Mouse (Mus musculus): ENCODE measurements around the gene Pinlyp. TPM values are rescaled to one million over a fixed set of nuclear protein-coding genes. Genes with fewer than 3 reads are reported as not detected.

The Pinlyp gene
- not detected in 2 replicates for total RNA-seq (2017)

GRCm38 (mm10) chr7:24546068-24546614 is at the start of gene Pinlyp, which contains the start of gene Xrcc1:
Gene Pinlyp (minus strand): TSS chr7:24546118.
Gene Xrcc1 (plus strand): TSS chr7:24546289.
- ATAC-seq (ENCODE audit: extremely low read depth, insufficient number of reproducible peaks, low FRiP score, poor library complexity, severe bottlenecking), result no peak

GRCm38 (mm10) chr7:24595464-24595863 is 49.5 kb upstream of the Pinlyp start:
- ATAC-seq (ENCODE audit: extremely low read depth, insufficient number of reproducible peaks, low FRiP score, poor library complexity, severe bottlenecking), result peak; percentile 27; the same call in 1 of the 2 replicates

DNA sequence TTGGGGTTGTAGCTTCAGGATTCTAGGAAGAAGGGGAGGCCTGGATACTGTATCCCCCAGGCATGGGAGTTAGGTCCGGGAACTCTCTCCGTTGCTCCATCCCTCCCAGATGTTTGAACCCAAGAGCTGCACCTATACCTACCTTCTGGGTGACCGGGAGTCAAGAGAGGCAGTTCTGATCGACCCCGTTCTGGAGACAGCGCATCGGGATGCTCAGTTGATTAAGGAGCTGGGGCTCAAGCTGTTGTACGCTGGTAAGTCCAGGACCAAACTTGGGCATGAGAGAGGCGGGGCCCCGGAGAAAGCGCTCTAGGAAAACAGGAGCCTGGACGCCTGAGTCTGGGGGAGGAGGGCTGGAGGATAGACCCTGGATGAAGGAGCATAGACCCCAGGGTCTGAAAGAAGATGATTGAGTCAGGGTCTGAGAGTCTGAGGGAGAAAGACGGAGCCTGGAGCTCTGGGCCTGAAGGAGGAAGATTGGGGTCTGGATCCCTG is 48.4 kb upstream of the Pinlyp start:
- no peak for ATAC-seq (ENCODE audit: extremely low read depth, insufficient number of reproducible peaks, low FRiP score, poor library complexity, severe bottlenecking)

GRCm38 (mm10) chr7:24593621-24594308 is 47.8 kb upstream of the Pinlyp start:
- ATAC-seq (ENCODE audit: extremely low read depth, insufficient number of reproducible peaks, low FRiP score, poor library complexity, severe bottlenecking), result peak; percentile 73

DNA sequence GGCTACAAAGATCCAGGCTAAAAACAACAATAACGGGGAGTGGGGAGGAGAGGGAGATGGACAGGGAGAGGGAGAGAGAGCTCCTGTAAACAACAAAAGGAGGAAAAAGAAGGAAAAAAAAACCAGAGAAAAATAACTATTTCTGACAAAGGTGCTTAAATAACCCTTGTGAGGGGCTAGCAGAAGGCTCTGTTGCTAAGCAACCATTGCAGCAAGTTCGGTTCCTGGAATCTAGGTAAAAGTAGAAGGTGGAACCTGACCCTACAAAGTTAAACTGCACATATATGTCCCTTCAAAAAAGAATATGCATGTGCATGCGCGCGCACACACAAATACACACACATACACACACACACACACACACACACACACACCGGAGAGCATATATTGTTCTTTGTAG is 46.9 kb upstream of the Pinlyp start:
- ATAC-seq (ENCODE audit: extremely low read depth, insufficient number of reproducible peaks, low FRiP score, poor library complexity, severe bottlenecking), result no peak

DNA sequence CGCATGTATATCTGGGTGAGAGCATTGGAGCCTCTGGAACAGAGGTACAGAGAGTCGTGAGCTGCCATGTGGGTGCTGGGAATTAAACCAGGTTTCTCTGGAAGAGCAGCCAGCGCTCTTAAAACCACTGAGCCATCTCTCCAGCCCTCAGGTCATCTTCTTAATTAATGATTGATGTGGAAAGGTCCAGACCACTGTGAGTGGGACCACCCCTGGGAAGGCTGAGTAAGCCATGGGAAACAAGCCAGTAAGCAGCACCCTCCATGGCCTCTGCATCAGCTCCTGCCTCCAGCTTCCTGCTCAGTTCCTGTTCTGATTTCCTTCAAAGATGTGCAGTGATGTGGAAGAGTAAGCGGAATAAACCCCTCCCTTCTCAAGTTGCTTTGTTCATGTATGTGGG is 46.2 kb upstream of the Pinlyp start:
- ATAC-seq (ENCODE audit: extremely low read depth, insufficient number of reproducible peaks, low FRiP score, poor library complexity, severe bottlenecking), result no peak

- ATAC-seq (ENCODE audit: extremely low read depth, insufficient number of reproducible peaks, low FRiP score, poor library complexity, severe bottlenecking), result no peak
Observed at GRCm38 (mm10) chr7:24591735-24592134, 45.8 kb upstream of the Pinlyp start.

GRCm38 (mm10) chr7:24588336-24588735 is 42.4 kb upstream of the Pinlyp start:
- ATAC-seq (ENCODE audit: extremely low read depth, insufficient number of reproducible peaks, low FRiP score, poor library complexity, severe bottlenecking), result no peak

GRCm38 (mm10) chr7:24587330-24588105 is 41.6 kb upstream of the Pinlyp start, which contains the start of the genes Ethe1 and Zfp575:
Gene Ethe1 (plus strand): TSS chr7:24587543.
Gene Zfp575 (minus strand): TSS chr7:24587641.
- no peak for ATAC-seq (ENCODE audit: extremely low read depth, insufficient number of reproducible peaks, low FRiP score, poor library complexity, severe bottlenecking)

- ATAC-seq (ENCODE audit: extremely low read depth, insufficient number of reproducible peaks, low FRiP score, poor library complexity, severe bottlenecking), result no peak
Observed at GRCm38 (mm10) chr7:24586828-24587227, 40.9 kb upstream of the Pinlyp start.

DNA sequence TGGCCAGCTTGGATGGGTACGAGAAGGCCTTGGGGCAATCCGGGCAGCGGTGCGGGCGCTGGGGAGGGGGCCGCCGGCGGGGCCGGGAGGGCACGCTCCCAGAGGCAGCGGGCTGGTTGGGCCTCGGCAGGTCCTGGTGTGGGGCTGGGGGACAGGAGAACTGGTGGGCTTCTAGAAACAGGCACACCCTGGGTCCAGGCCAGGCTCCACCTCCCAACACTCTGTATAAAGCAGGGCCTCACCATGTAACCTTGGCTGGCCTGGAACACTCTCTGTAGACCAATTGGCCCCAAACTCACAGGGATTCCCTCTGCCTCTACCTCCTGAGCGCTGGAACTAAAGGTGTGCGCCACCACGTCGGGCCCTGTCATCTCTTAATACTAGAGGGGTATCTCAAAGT is 40.1 kb upstream of the Pinlyp start:
- no peak for ATAC-seq (ENCODE audit: extremely low read depth, insufficient number of reproducible peaks, low FRiP score, poor library complexity, severe bottlenecking)

DNA sequence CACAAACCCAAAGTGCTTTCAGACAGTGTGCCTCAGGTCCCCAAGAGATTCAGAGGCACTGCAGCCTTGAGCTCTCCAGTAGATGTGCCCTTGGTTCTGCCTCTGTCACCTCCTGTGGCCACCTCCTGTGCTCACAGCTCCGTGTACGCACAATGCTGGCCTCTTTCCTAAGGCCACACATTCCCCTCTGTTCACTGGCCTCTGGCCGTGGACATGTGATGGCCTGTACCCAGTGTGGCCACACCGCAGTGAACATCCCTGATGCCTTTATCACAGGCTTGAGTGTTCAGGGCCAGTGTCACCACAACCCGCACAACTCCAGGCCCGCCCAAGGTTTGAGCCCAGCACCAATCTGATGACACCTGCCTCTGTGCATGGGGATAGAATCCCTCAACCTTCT is 39.0 kb upstream of the Pinlyp start:
- no peak for ATAC-seq (ENCODE audit: extremely low read depth, insufficient number of reproducible peaks, low FRiP score, poor library complexity, severe bottlenecking)

- ATAC-seq (ENCODE audit: extremely low read depth, insufficient number of reproducible peaks, low FRiP score, poor library complexity, severe bottlenecking), result no peak
Observed at GRCm38 (mm10) chr7:24577811-24578210, 31.9 kb upstream of the Pinlyp start.

DNA sequence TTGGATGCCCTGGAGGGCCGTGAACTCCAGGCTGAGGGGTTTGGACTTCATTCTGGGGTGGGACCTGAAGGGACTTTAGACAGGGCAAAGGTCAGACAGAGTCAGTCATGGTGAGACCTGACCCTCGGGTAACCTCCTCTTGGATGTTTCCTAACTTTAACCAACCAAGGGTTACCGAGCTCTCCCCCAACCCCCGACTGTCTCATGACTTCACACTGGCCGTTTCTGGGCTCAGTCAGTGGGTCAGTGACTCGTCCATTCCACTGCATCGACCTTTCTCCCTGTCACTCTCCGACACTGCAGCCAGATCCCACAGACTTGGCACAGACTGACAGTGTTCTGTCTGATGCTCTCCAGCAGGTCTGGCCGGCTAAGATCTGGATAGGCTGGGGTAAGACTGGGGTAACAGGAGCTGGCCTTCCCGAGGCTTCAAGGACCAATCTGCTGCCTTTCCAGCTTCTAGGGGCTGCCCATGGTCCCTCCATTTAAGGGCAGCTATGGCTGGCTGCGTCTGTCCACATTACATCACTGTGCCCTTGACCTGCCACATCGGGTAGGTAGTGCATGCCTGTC is 28.4 kb upstream of the Pinlyp start:
- ATAC-seq (ENCODE audit: extremely low read depth, insufficient number of reproducible peaks, low FRiP score, poor library complexity, severe bottlenecking), result peak; percentile 6; the same call in 1 of the 2 replicates

DNA sequence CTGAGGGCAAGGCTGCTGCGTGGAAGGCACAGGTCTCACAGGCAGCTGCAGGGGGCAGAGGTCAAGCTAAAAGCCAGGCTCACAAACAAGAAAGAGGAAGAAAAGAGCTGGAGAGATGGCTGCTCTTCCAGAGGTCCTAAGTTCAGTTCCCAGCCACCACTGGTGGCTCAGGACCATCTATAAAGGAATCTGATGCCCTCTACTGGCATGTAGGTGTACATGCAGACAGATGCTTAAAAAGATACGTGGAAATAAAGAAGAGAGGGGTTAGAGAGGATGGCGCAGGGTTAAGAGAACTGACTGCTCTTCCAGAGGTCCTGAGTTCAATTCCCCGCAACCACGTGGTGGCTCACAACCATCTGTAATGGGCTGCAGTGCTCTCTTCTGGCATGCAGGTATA is 26.5 kb upstream of the Pinlyp start:
- ATAC-seq (ENCODE audit: extremely low read depth, insufficient number of reproducible peaks, low FRiP score, poor library complexity, severe bottlenecking), result no peak

- no peak for ATAC-seq (ENCODE audit: extremely low read depth, insufficient number of reproducible peaks, low FRiP score, poor library complexity, severe bottlenecking)
Observed at GRCm38 (mm10) chr7:24571071-24571470, 25.2 kb upstream of the Pinlyp start.

- no peak for ATAC-seq (ENCODE audit: extremely low read depth, insufficient number of reproducible peaks, low FRiP score, poor library complexity, severe bottlenecking)
Observed at GRCm38 (mm10) chr7:24568512-24568911, 22.6 kb upstream of the Pinlyp start.

DNA sequence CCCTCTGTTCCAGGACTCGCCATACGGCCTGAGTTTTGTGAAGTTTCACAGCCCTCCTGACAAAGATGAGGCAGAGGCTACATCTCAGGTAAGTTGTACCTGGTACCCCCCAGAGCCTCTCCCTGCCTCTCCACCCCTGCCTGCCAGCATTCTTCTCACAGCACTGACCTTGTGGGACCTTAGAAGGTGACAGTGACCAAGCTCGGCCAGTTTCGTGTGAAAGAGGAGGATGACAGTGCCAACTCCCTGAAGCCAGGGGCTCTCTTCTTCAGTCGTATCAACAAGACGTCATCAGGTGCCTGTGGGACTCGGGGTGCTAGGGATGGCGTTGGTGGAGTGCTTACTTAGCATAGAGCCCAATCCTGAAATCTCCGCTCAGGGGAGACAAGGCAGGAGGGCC is 20.3 kb upstream of the Pinlyp start:
- ATAC-seq (ENCODE audit: extremely low read depth, insufficient number of reproducible peaks, low FRiP score, poor library complexity, severe bottlenecking), result no peak

GRCm38 (mm10) chr7:24565627-24566026 is 19.7 kb upstream of the Pinlyp start:
- no peak for ATAC-seq (ENCODE audit: extremely low read depth, insufficient number of reproducible peaks, low FRiP score, poor library complexity, severe bottlenecking)
